Mouse (Mus musculus): ENCODE results near the gene Prl8a6. TPM values are rescaled to one million over a fixed set of nuclear protein-coding genes. Genes with fewer than 3 reads are reported as not detected.

Gene Prl8a6
- total RNA-seq (2021): not detected
- long read RNA-seq, experiment 1: 0 reads
- long read RNA-seq, experiment 2: 0 reads

DNA sequence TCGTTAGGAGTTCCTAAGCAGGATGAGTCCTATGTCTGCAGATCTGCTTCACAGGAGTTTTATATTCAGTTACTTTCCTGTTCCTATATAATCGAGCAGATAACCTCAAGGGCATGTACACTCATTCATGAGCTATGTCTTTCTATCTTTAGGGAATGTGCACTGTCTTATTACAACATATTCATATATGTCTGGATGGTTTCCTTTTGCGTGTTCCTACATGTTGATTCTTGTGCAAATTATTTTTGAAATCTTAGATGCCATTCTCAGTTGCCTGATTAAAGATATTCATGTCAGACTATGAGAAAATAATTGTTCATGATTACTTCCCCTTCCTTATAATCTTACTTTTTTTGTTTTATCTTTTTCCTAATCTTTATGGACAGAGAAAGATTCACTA lies at the start of gene Prl8a6:
Gene Prl8a6, minus strand, starts transcription at position 101 of the 400 bp plus-strand sequence.
- no peak for DNase-seq (ENCODE audit: low spot score in 2 of 2)

DNA sequence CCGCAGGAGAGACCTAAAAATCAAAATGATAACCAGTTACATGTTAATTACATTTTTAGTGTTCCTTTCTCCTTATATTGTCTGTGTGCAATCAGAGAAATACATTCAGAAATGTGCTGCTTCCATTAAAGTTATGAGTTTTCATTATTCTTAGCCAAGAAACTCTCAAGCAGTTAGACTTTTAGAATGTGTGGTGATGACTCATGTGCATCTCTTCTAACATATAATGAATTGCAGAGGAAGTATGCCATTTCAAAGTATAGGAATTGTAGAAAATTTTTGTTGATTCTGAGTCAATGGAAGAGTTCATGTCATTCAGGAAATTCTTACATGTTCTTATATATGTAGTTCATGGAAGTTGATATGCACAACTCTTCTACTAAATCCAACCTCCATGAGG lies 5.3 kb downstream of the Prl8a6 start:
- DNase-seq (ENCODE audit: low spot score in 2 of 2): no peak

DNA sequence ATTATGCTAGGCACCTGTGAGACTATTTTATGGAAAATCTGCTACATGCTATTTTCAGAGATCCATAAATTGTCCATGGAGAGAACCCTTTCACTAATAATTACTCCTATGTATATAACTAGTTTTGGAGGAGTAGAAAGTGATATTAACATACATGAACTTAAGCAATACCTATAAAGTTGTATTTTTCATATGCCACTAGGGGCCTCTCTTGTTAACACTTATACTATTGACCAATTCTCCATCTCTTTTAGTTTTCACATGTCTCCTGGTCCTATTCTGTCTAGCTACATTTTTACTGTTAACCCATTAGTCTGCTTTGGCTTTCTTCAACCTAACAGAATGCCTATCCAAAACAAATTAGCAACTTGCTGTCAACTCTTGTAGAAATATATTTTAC lies 24.8 kb downstream of the Prl8a6 start:
- no peak for DNase-seq (ENCODE audit: low spot score in 2 of 2)

DNA sequence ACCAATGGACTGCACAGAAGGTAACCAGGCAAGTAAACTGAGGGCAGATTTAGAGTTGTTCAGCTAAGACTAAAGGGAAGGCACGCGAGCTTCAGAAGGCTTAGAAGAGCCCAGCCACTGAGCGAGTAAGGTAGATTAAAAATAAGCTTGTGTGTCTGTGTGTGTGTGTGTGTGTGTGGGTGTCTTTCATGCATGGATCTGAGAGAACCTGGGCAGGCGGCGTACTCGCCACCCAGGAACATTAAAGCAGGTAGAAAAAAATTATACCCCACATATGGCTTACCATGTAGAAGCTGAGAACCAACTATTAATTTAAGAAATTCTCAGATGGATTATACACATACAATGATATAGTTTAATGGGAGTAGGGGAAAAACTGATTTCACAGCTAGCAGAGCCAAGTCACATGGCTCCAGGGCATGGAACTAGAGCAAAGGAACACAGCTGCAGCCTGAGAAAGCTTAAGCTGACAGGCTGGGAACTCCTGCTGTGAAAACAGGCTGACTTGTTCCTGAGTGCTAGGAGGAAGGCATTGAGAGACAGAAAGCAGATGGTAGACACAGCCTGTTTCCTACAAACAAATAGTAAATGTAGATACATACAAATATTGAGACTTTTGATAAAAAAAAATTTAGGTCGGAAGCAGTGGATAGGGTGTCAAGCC lies 39.3 kb downstream of the Prl8a6 start:
- DNase-seq (ENCODE audit: low spot score in 2 of 2): no peak

DNA sequence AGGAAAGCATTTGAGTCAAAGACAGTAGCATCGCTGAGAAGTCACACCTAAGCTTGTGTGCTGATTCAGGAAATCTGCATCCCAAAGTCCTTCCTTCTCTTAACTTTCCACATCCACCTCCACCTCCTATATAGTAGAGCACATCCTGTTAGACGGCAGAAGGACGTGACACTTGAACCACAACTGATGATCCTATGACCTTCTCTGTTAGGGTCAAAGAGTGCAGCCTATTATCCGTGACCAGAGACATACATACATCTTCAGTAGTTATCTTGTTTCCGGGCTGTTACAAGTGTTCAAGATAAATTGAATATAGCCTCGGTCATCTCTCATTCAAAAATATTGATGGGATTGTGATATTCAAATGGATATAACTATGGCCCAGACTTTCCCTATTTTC lies 47.7 kb downstream of the Prl8a6 start, which contains the start of gene Prl2b1:
Gene Prl2b1, minus strand, starts transcription at position 101 of the 400 bp plus-strand sequence.
- DNase-seq (ENCODE audit: low spot score in 2 of 2): no peak

Other genes with a start within 250 kb of the Prl8a6 start
- not detected for gene Prl3c1, start 242.0 kb downstream of the Prl8a6 start, total RNA-seq (2021)
- gene Prl3b1, start 196.8 kb downstream of the Prl8a6 start, total RNA-seq (2021): not detected
- gene Prl3a1, start 179.3 kb downstream of the Prl8a6 start, total RNA-seq (2021): not detected
- not detected for gene Prl6a1, start 126.1 kb downstream of the Prl8a6 start, total RNA-seq (2021)
- gene Prl8a2, start 93.0 kb downstream of the Prl8a6 start, total RNA-seq (2021): not detected
- not detected for gene Prl2b1, start 47.8 kb downstream of the Prl8a6 start, total RNA-seq (2021)
- not detected for gene Prl8a8, start 74.5 kb upstream of the Prl8a6 start, total RNA-seq (2021)
- not detected for gene Prl8a9, start 125.9 kb upstream of the Prl8a6 start, total RNA-seq (2021)
- gene Prl8a1, start 143.5 kb upstream of the Prl8a6 start, total RNA-seq (2021): not detected
- not detected for gene Prl7b1, start 171.9 kb upstream of the Prl8a6 start, total RNA-seq (2021)
- not detected for gene Prl7a1, start 203.8 kb upstream of the Prl8a6 start, total RNA-seq (2021)
- gene Prl7a2, start 229.3 kb upstream of the Prl8a6 start, total RNA-seq (2021): not detected

Measured in gastrocnemius, postnatal 4 days (tissue).